Mouse (Mus musculus) kidney, embryonic 14.5 days (tissue): ENCODE results near the gene Ankrd28. TPM values are rescaled to one million over a fixed set of nuclear protein-coding genes. Genes with fewer than 3 reads are reported as not detected.

ENCODE experiments used
- ATAC-seq: fragments of 200-750 bp; cut with Nextera tagmentation; 2 replicates; pipeline ENCODE4 v1.8.0; 2017; ENCODE audit warnings: moderate number of reproducible peaks, mild to moderate bottlenecking, moderate TSS enrichment, moderate library complexity; ENCODE audit not compliant: low FRiP score, low TSS enrichment
- H3K27ac ChIP-seq: fragments of 300-500 bp; sonication (generic); 2 replicates; pipeline ENCODE4 v1.5.1; 2014; ENCODE audit warnings: low read depth, mild to moderate bottlenecking, low read length, moderate library complexity, mixed read lengths
- H3K27me3 ChIP-seq: fragments of 300-500 bp; sonication (generic); 2 replicates; pipeline ENCODE4 v1.6.1; 2014; ENCODE audit warnings: mild to moderate bottlenecking, low read length; ENCODE audit not compliant: control insufficient read depth, insufficient read depth
- H3K36me3 ChIP-seq: fragments of 300-500 bp; sonication (generic); 2 replicates; pipeline ENCODE4 v1.6.1; 2014; ENCODE audit warnings: low read length, mixed read lengths; ENCODE audit not compliant: control insufficient read depth, insufficient read depth
- H3K4me1 ChIP-seq: fragments of 300-500 bp; sonication (generic); 2 replicates; pipeline ENCODE4 v1.6.1; 2014; ENCODE audit warnings: low read length, mixed read lengths; ENCODE audit not compliant: control insufficient read depth, insufficient read depth
- H3K4me2 ChIP-seq: fragments of 300-500 bp; sonication (generic); replicated peaks from 2 replicates; pipeline ENCODE4 v1.6.1; 2014; ENCODE audit warnings: low read depth, mild to moderate bottlenecking, low read length
- H3K4me3 ChIP-seq: fragments of 300-500 bp; sonication (generic); 2 replicates; pipeline ENCODE4 v1.5.1; 2014; ENCODE audit warnings: mild to moderate bottlenecking, low read length
- H3K9ac ChIP-seq: fragments of 300-500 bp; sonication (generic); 2 replicates; pipeline ENCODE4 v1.6.1; 2014; ENCODE audit warnings: low read depth, mild to moderate bottlenecking, low read length, moderate library complexity
- H3K9me3 ChIP-seq: fragments of 300-500 bp; sonication (generic); 2 replicates; pipeline ENCODE4 v1.6.1; 2016; ENCODE audit warnings: low read length; ENCODE audit not compliant: control insufficient read depth
- WGBS: fragments of 180-500 bp; shearing (Covaris S2); extraction: QIAGEN DNeasy Blood & Tissue Kit; methylation state at CpG from one replicate; pipeline ENCODE4 v1.1.7; 2014; 5-methylcytosine and 5-hydroxymethylcytosine counted together
- polyA plus RNA-seq: library from polyadenylated mRNA; unstranded; fragments of >200 nt; fragmentation: Nextera tagmentation; extraction: Ambion mirVana; gene quantifications from 2 replicates; pipeline ENCODE4 v1.2.1, GENCODE M21; 2014

The Ankrd28 gene
- polyA plus RNA-seq, 1 experiment from 2014 or later: 11.0 TPM

- no peak overlapping the region for H3K9ac ChIP-seq
- ATAC-seq: no peak
These were observed 161.3 kb downstream of the Ankrd28 start for GRCm38 (mm10) chr14:31669161-31669611.

GRCm38 (mm10) chr14:31668326-31668725 lies 162.1 kb downstream of the Ankrd28 start:
- Histone ChIP-seq H3K9ac (no peak overlapping the region), H3K4me3 (no peak overlapping the region), H3K4me1 (no peaks in the 10 kb centered on the region), H3K27ac (no peak overlapping the region; the same call in 1 of the 2 replicates), H3K9me3 (no peaks in the 10 kb centered on the region), H3K36me3 (peaks cover 2% of the 10 kb centered on the region; the same call in 1 of the 2 replicates), H3K4me2 (no peak overlapping the region), H3K27me3 (no peaks in the 10 kb centered on the region)
- WGBS: 87% methylated on average over 13 of the region's 13 CpGs
- no peak for ATAC-seq

More at GRCm38 (mm10) chr14:31669161-31669611, 161.3 kb downstream of the Ankrd28 start:
- Histone ChIP-seq H3K4me3 (no peak overlapping the region), H3K4me1 (no peaks in the 10 kb centered on the region), H3K4me2 (no peak overlapping the region), H3K27me3 (no peaks in the 10 kb centered on the region), H3K27ac (peak overlapping the region; percentile 37; the same call in 1 of the 2 replicates), H3K9me3 (no peaks in the 10 kb centered on the region), H3K36me3 (peaks cover 2% of the 10 kb centered on the region; the same call in 1 of the 2 replicates)
- 81% methylated on average over 13 of the region's 13 CpGs for WGBS

GRCm38 (mm10) chr14:31667741-31668140 lies 162.7 kb downstream of the Ankrd28 start:
- H3K36me3 ChIP-seq: peaks cover 2% of the 10 kb centered on the region; the same call in 1 of the 2 replicates
- no peak overlapping the region for H3K4me3 ChIP-seq
- no peak overlapping the region for H3K27ac ChIP-seq
- 82% methylated on average over 6 of the region's 6 CpGs for WGBS
- no peak overlapping the region for H3K9ac ChIP-seq
- no peak overlapping the region for H3K4me2 ChIP-seq
- no peak for ATAC-seq
- H3K9me3 ChIP-seq: no peaks in the 10 kb centered on the region
- H3K27me3 ChIP-seq: no peaks in the 10 kb centered on the region
- H3K4me1 ChIP-seq: peaks cover 6% of the 10 kb centered on the region

GRCm38 (mm10) chr14:31666931-31667705 lies 163.3 kb downstream of the Ankrd28 start:
- H3K9ac ChIP-seq: no peak overlapping the region
- peaks cover 11% of the 10 kb centered on the region for H3K4me1 ChIP-seq
- H3K9me3 ChIP-seq: no peaks in the 10 kb centered on the region
- H3K27me3 ChIP-seq: no peaks in the 10 kb centered on the region
- H3K4me2 ChIP-seq: no peak overlapping the region
- H3K4me3 ChIP-seq: no peak overlapping the region
- peaks cover 2% of the 10 kb centered on the region; the same call in 1 of the 2 replicates for H3K36me3 ChIP-seq
- 95% methylated on average over 28 of the region's 28 CpGs for WGBS
- no peak for ATAC-seq
- H3K27ac ChIP-seq: no peak overlapping the region

GRCm38 (mm10) chr14:31665566-31665940 lies 164.9 kb downstream of the Ankrd28 start:
- Histone ChIP-seq H3K4me3 (no peak overlapping the region), H3K9me3 (no peaks in the 10 kb centered on the region), H3K27ac (no peak overlapping the region), H3K9ac (no peak overlapping the region), H3K36me3 (peaks cover 2% of the 10 kb centered on the region; the same call in 1 of the 2 replicates), H3K27me3 (no peaks in the 10 kb centered on the region), H3K4me1 (peaks cover 21% of the 10 kb centered on the region), H3K4me2 (no peak overlapping the region)
- no peak for ATAC-seq
- 83% methylated on average over 4 of the region's 4 CpGs for WGBS

- Histone ChIP-seq H3K4me1 (peaks cover 21% of the 10 kb centered on the region), H3K4me2 (no peak overlapping the region), H3K27me3 (no peaks in the 10 kb centered on the region), H3K36me3 (peaks cover 2% of the 10 kb centered on the region; the same call in 1 of the 2 replicates), H3K4me3 (no peak overlapping the region), H3K9ac (no peak overlapping the region), H3K27ac (no peak overlapping the region), H3K9me3 (no peaks in the 10 kb centered on the region)
- WGBS: 59% methylated on average over 12 of the region's 12 CpGs
- no peak for ATAC-seq
These were observed 165.4 kb downstream of the Ankrd28 start for GRCm38 (mm10) chr14:31664903-31665565.

- no peak for ATAC-seq
- 72% methylated on average over 18 of the region's 18 CpGs for WGBS
- Histone ChIP-seq H3K9me3 (no peaks in the 10 kb centered on the region), H3K27ac (no peak overlapping the region), H3K4me1 (peaks cover 27% of the 10 kb centered on the region), H3K27me3 (no peaks in the 10 kb centered on the region), H3K4me2 (no peak overlapping the region), H3K9ac (no peak overlapping the region), H3K4me3 (no peak overlapping the region), H3K36me3 (peaks cover 2% of the 10 kb centered on the region; the same call in 1 of the 2 replicates)
These were observed 166.2 kb downstream of the Ankrd28 start for GRCm38 (mm10) chr14:31664100-31664902.

- Histone ChIP-seq H3K4me2 (no peak overlapping the region), H3K4me1 (peaks cover 30% of the 10 kb centered on the region), H3K9me3 (no peaks in the 10 kb centered on the region), H3K27me3 (no peaks in the 10 kb centered on the region), H3K27ac (peak overlapping the region; percentile 99; the same call in 1 of the 2 replicates), H3K4me3 (no peak overlapping the region), H3K36me3 (peaks cover 2% of the 10 kb centered on the region; the same call in 1 of the 2 replicates), H3K9ac (no peak overlapping the region)
- WGBS: 90% methylated on average over 13 of the region's 13 CpGs
- ATAC-seq: no peak
These were observed 166.9 kb downstream of the Ankrd28 start for GRCm38 (mm10) chr14:31663376-31664099.
